Mouse (Mus musculus): ENCODE data around the gene Zfp94. TPM values are rescaled to one million over a fixed set of nuclear protein-coding genes. Genes with fewer than 3 reads are reported as not detected.
A peak's percentile ranks its signal among the peaks of the same experiment; 100 is the strongest.

Gene Zfp94
- 10 to 100 TPM; 13.2 to 16.2 TPM for total RNA-seq (2021)

- peak; percentile 98 to 99 for DNase-seq (ENCODE audit: low spot score in 2 of 2)
- intact Hi-C loops (cut with DNase I) = no loop called here
These were observed at the start of gene Zfp94 for GRCm38 (mm10) chr7:24316567-24317092. Gene Zfp94 (minus strand): TSS chr7:24316666.

- no peak for DNase-seq (ENCODE audit: low spot score in 2 of 2)
- intact Hi-C loops (cut with DNase I) = no loop called here
These were observed 49.0 kb upstream of the Zfp94 start for GRCm38 (mm10) chr7:24365258-24366014.

- DNase-seq (ENCODE audit: low spot score in 2 of 2) = peak; percentile 72 to 82
- intact Hi-C loops (cut with DNase I) = loop anchor here (1.0 kb wide), 1 partner anchor 20 kb away; no protein-coding TSS in a partner anchor
These were observed 48.4 kb upstream of the Zfp94 start for GRCm38 (mm10) chr7:24364827-24365226.

GRCm38 (mm10) chr7:24363228-24363627 is 46.8 kb upstream of the Zfp94 start:
- DNase-seq (ENCODE audit: low spot score in 2 of 2) = peak in 1 of 2 experiments; percentile 29
- intact Hi-C loops (cut with DNase I) = no loop called here

- DNase-seq (ENCODE audit: low spot score in 2 of 2) = no peak
- intact Hi-C loops (cut with DNase I) = no loop called here
These were observed 44.5 kb upstream of the Zfp94 start for GRCm38 (mm10) chr7:24361001-24361400.

- intact Hi-C loops (cut with DNase I) = no loop called here
- DNase-seq (ENCODE audit: low spot score in 2 of 2) = no peak
These were observed 42.8 kb upstream of the Zfp94 start for GRCm38 (mm10) chr7:24359269-24359668.

DNA sequence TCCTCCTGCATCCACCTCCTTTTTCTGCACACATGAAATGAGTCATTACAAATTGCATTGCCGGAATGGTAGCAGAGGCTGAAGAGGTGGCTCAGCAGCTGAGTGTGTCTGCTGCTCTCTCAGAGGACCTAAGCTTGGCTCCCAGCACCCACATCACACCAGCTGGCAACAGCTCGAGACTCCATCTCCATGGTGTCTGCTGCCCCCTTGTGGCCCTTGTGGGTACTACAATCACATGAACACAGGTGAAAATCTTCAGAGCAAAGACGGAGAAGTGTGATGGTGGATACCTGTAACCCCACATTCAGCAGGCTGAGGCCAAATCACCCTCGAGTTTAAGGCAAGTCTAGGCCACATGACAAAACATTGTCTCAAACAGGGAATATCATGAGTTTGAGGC is 41.4 kb upstream of the Zfp94 start:
- no peak for DNase-seq (ENCODE audit: low spot score in 2 of 2)
- intact Hi-C loops (cut with DNase I) = no loop called here

DNA sequence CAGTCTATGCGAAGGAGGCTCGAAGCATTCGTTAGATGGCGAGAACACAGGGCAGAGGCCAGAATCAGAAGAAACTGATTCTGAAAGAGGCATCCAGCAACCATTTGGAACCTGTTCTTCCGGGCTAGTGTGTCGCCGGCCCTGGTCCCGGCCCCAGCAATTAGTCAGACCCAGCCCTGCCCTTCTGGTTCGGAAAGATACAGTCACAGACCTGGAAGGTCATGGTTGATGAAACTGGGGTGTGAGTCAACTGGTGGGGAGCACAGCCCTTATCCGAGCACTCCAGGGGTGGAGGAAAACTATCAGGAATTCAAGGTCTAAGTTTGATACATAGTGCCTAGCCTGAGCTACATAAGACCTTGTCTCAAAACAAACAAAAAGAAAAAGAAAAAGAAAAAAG is 39.6 kb upstream of the Zfp94 start:
- intact Hi-C loops (cut with DNase I) = no loop called here
- no peak for DNase-seq (ENCODE audit: low spot score in 2 of 2)

- no peak for DNase-seq (ENCODE audit: low spot score in 2 of 2)
- intact Hi-C loops (cut with DNase I) = no loop called here
These were observed 39.2 kb upstream of the Zfp94 start for GRCm38 (mm10) chr7:24355646-24356045.

- DNase-seq (ENCODE audit: low spot score in 2 of 2) = no peak
- intact Hi-C loops (cut with DNase I) = no loop called here
These were observed 32.4 kb upstream of the Zfp94 start, which contains the start of gene Lypd5 for GRCm38 (mm10) chr7:24348896-24349295. Gene Lypd5 (plus strand): TSS chr7:24349196.

DNA sequence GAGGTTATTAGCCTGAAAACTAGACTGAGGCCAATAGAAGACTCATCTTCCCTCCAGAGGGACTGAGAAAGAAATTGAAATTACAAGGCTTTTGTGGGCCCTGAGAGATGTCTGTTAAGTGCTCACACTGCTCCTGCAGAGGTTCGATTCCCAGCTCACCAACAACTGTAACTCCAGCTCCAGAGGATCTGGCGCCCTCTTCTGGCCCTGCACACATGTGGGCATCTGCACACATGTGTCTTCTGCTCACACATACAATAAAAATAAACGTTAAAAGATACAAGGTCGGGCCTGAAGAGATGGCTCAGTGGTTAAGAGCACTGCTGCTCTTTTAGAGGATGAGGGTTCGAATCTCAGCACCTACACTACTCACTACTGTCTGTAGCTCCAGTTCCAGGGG is 30.0 kb upstream of the Zfp94 start:
- DNase-seq (ENCODE audit: low spot score in 2 of 2) = no peak
- intact Hi-C loops (cut with DNase I) = no loop called here

- peak in 1 of 2 experiments; percentile 21 for DNase-seq (ENCODE audit: low spot score in 2 of 2)
- intact Hi-C loops (cut with DNase I) = no loop called here
These were observed 27.3 kb upstream of the Zfp94 start for GRCm38 (mm10) chr7:24343701-24344272.

- no peak for DNase-seq (ENCODE audit: low spot score in 2 of 2)
- intact Hi-C loops (cut with DNase I) = no loop called here
These were observed 21.8 kb upstream of the Zfp94 start for GRCm38 (mm10) chr7:24338241-24338640.

GRCm38 (mm10) chr7:24335699-24336309 is 19.3 kb upstream of the Zfp94 start:
- peak; percentile 46 to 66 for DNase-seq (ENCODE audit: low spot score in 2 of 2)
- intact Hi-C loops (cut with DNase I) = loop anchor here (2.0 kb wide), 1 partner anchor 49 kb away; no protein-coding TSS in a partner anchor

- intact Hi-C loops (cut with DNase I) = no loop called here
- DNase-seq (ENCODE audit: low spot score in 2 of 2) = no peak
These were observed 17.0 kb upstream of the Zfp94 start, which contains the start of gene Tescl for GRCm38 (mm10) chr7:24333304-24333986. Gene Tescl (minus strand): TSS chr7:24333936.

DNA sequence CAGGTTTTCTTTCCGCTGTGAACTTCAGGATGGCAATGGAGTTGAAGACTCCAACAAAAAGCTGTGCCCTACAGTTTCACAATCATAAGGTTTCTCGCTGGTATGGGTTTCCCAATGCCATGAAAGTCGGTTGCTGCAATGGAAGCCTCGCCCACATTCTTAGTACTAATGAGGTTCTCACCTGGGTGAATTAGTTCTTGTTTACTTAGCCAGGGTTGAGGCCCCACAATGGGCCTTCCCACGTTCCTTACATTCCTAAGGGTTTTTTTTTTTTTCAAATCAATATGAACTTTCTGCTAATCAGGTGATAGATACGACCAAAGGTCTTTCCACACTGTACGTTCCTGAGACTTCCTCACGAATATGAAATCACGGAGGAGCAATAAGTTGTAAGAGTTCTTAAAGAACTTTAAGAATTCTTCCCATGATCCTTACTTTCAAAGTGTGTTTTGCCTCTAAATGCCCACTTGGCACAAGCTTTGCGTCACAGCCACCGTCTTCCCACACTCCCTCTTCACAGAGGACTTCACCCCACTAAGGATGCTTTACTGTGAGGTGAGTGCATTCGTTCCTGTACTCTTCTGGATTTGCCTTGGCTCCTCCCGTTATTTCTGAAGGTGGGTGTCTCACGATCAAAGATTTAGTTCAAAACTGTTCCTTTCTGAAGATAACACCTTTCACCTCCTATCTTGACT is 11.0 kb upstream of the Zfp94 start:
- intact Hi-C loops (cut with DNase I) = no loop called here
- DNase-seq (ENCODE audit: low spot score in 2 of 2) = no peak

DNA sequence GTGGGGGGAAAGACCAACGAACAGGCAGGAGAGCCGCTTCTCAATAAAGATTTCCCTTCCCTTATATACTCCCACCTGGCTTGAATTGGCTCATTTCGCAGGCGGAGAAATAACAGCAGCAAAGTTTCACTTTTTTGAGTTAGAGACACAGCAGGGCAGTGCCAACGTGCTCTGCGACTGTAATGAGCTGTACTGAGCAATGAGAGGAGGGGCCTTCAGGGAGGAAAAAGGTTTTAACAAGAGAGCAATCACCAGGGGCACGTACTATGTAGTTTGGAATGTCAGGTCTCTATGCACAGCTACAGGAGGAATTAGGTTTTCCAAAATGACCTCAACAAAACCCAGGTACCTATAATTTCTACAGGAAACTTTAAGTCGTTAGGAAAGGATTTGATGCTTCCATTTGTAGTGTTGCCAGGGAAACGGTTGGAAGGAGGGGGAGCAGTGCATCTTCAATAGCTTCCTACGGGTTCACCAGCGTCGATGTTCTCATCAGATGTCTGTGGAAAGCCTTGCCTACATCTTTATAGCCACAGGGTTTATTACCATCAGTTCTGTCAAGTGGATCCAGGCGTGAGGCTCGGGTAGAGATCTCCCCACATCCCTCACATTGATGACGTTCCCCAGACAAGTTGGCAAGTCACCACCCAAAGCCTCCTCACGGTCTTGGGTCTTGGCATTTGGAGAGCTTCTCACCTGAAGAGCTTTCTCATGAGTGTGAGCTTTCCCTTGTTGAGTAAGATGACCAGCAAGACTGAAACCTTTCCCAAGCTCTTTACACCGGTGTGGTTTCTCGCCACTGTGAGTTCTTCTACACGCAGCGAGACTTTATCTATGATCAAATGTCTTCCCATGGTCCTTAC is 10.0 kb upstream of the Zfp94 start:
- DNase-seq (ENCODE audit: low spot score in 2 of 2) = no peak
- intact Hi-C loops (cut with DNase I) = no loop called here

GRCm38 (mm10) chr7:24325675-24326128 is 9.2 kb upstream of the Zfp94 start:
- intact Hi-C loops (cut with DNase I) = no loop called here
- peak; percentile 50 to 59 for DNase-seq (ENCODE audit: low spot score in 2 of 2)
